Mouse (Mus musculus): ENCODE results near the gene Amy2a4. TPM values are rescaled to one million over a fixed set of nuclear protein-coding genes. Genes with fewer than 3 reads are reported as not detected.
"Not testable (repeated sequence)": the region's sequence is repeated elsewhere in the genome, so short reads cannot be mapped to it uniquely, and the experiment has no call there.

Gene Amy2a4
- not detected in 2 replicates for polyA plus RNA-seq (2016; fragmentation: Nextera tagmentation; extraction: Ambion mirVana)

GRCm38 (mm10) chr3:113291349-113291748 is at the start of gene Amy2a4:
TSS of gene Amy2a4 (minus strand) at chr3:113291449.
- not testable (repeated sequence) for H3K27ac ChIP-seq; H3K36me3 ChIP-seq; H3K9ac ChIP-seq; H3K4me3 ChIP-seq; H3K4me1 ChIP-seq; ATAC-seq (ENCODE audit: low FRiP score, low read depth); H3K27me3 ChIP-seq (replicated peaks); H3K4me2 ChIP-seq (replicated peaks); H3K9me3 ChIP-seq
- no CpG with 5 or more reads among the region's 4 CpGs for WGBS

GRCm38 (mm10) chr3:113323952-113324351 is 32.7 kb upstream of the Amy2a4 start, which contains the start of gene Amy2a3:
TSS of gene Amy2a3 (minus strand) at chr3:113324052.
- not testable (repeated sequence) for H3K9me3 ChIP-seq; H3K9ac ChIP-seq; H3K4me3 ChIP-seq; H3K27ac ChIP-seq; H3K4me2 ChIP-seq (replicated peaks); ATAC-seq (ENCODE audit: low FRiP score, low read depth); H3K4me1 ChIP-seq; H3K36me3 ChIP-seq; H3K27me3 ChIP-seq (replicated peaks)
- WGBS: no CpG with 5 or more reads among the region's 4 CpGs

- H3K36me3 ChIP-seq; H3K27me3 ChIP-seq (replicated peaks); H3K9me3 ChIP-seq; H3K4me1 ChIP-seq; H3K4me3 ChIP-seq; H3K27ac ChIP-seq; ATAC-seq (ENCODE audit: low FRiP score, low read depth); H3K4me2 ChIP-seq (replicated peaks); H3K9ac ChIP-seq: not testable (repeated sequence)
- no CpG with 5 or more reads among the region's 3 CpGs for WGBS
Measured at GRCm38 (mm10) chr3:113312937-113313336, 21.7 kb upstream of the Amy2a4 start.

GRCm38 (mm10) chr3:113280285-113280684 is 11.0 kb downstream of the Amy2a4 start:
- not testable (repeated sequence) for ATAC-seq (ENCODE audit: low FRiP score, low read depth); H3K9me3 ChIP-seq; H3K4me3 ChIP-seq; H3K27me3 ChIP-seq (replicated peaks); H3K27ac ChIP-seq; H3K4me2 ChIP-seq (replicated peaks); H3K9ac ChIP-seq; H3K4me1 ChIP-seq; H3K36me3 ChIP-seq

GRCm38 (mm10) chr3:113279586-113279985 is 11.7 kb downstream of the Amy2a4 start:
- H3K4me3 ChIP-seq; H3K4me1 ChIP-seq; H3K27me3 ChIP-seq (replicated peaks); H3K9ac ChIP-seq; H3K9me3 ChIP-seq; ATAC-seq (ENCODE audit: low FRiP score, low read depth); H3K36me3 ChIP-seq; H3K27ac ChIP-seq; H3K4me2 ChIP-seq (replicated peaks): not testable (repeated sequence)

GRCm38 (mm10) chr3:113258737-113259136 is 32.5 kb downstream of the Amy2a4 start, which contains the start of gene Amy2a5:
TSS of gene Amy2a5 (minus strand) at chr3:113258837.
- not testable (repeated sequence) for H3K9ac ChIP-seq; H3K4me2 ChIP-seq (replicated peaks); H3K4me1 ChIP-seq; H3K27me3 ChIP-seq (replicated peaks); H3K27ac ChIP-seq; H3K9me3 ChIP-seq; H3K4me3 ChIP-seq; ATAC-seq (ENCODE audit: low FRiP score, low read depth); H3K36me3 ChIP-seq
- no CpG with 5 or more reads among the region's 4 CpGs for WGBS

Other genes starting within 250 kb of the Amy2a4 start
- not detected in 2 replicates for gene Amy2a5, start 32.6 kb downstream of the Amy2a4 start, polyA plus RNA-seq (2016; fragmentation: Nextera tagmentation; extraction: Ambion mirVana)
- gene Amy2a3, start 32.6 kb upstream of the Amy2a4 start, polyA plus RNA-seq (2016; fragmentation: Nextera tagmentation; extraction: Ambion mirVana): not detected in 2 replicates
- not detected in 2 replicates for gene Amy2a2, start 65.2 kb upstream of the Amy2a4 start, polyA plus RNA-seq (2016; fragmentation: Nextera tagmentation; extraction: Ambion mirVana)
- gene Amy2a1, start 241.0 kb upstream of the Amy2a4 start, polyA plus RNA-seq (2016; fragmentation: Nextera tagmentation; extraction: Ambion mirVana): not detected in 2 replicates